Mouse (Mus musculus) liver, embryonic 11.5 days (tissue): Measurements from ENCODE around the gene Wdfy4. TPM values are rescaled to one million over a fixed set of nuclear protein-coding genes. Genes with fewer than 3 reads are reported as not detected.

Experiments used
- ATAC-seq: fragments of 200-750 bp; cut with Nextera tagmentation; replicated peaks from 2 replicates; pipeline ENCODE4 v1.8.0; 2017; ENCODE audit warnings: moderate number of reproducible peaks, mild to moderate bottlenecking, moderate TSS enrichment, moderate library complexity; ENCODE audit not compliant: low FRiP score
- DNase-seq: peaks from one replicate; pipeline ENCODE4 v3.0.0-alpha.2; 2017; ENCODE audit warnings: low spot score
- H3K27ac ChIP-seq: fragments of 300-500 bp; sonication (generic); 2 replicates; pipeline ENCODE4 v1.5.1; 2014; ENCODE audit warnings: mild to moderate bottlenecking, low read depth, low read length, control low read depth
- H3K27me3 ChIP-seq: fragments of 300-500 bp; sonication (generic); replicated peaks from 2 replicates; pipeline ENCODE4 v1.6.1; 2014; ENCODE audit warnings: low read length, mixed read lengths; ENCODE audit not compliant: control insufficient read depth, insufficient read depth
- H3K36me3 ChIP-seq: fragments of 300-500 bp; sonication (generic); 2 replicates; pipeline ENCODE4 v1.6.1; 2014; ENCODE audit warnings: mild to moderate bottlenecking, low read length, moderate library complexity, mixed read lengths; ENCODE audit not compliant: control insufficient read depth, insufficient read depth
- H3K4me1 ChIP-seq: fragments of 300-500 bp; sonication (generic); replicated peaks from 2 replicates; pipeline ENCODE4 v1.6.1; 2014; ENCODE audit warnings: low read length, mixed read lengths; ENCODE audit not compliant: control insufficient read depth, insufficient read depth
- H3K4me2 ChIP-seq: fragments of 300-500 bp; sonication (generic); 2 replicates; pipeline ENCODE4 v1.6.1; 2014; ENCODE audit warnings: mild to moderate bottlenecking, control low read depth, moderate library complexity
- H3K4me3 ChIP-seq: fragments of 300-500 bp; sonication (generic); 2 replicates; pipeline ENCODE4 v1.5.1; 2014; ENCODE audit warnings: low read depth, low read length, control low read depth
- H3K9ac ChIP-seq: fragments of 300-500 bp; sonication (generic); 2 replicates; pipeline ENCODE4 v1.6.1; 2014; ENCODE audit warnings: low read depth, low read length, control low read depth
- H3K9me3 ChIP-seq: fragments of 300-500 bp; sonication (generic); 2 replicates; pipeline ENCODE4 v1.6.1; 2016; ENCODE audit warnings: low read length, inconsistent platforms, mixed read lengths; ENCODE audit not compliant: control insufficient read depth
- WGBS: fragments of 180-500 bp; shearing (Covaris S2); extraction: QIAGEN DNeasy Blood & Tissue Kit; methylation state at CpG from one replicate; pipeline ENCODE4 v1.1.7; 2014; 5-methylcytosine and 5-hydroxymethylcytosine counted together
- polyA plus RNA-seq: library from polyadenylated mRNA; unstranded; fragments of >200 nt; fragmentation: Nextera tagmentation; extraction: Ambion mirVana; gene quantifications from 2 replicates; pipeline ENCODE4 v1.2.1, GENCODE M21; 2014

Gene Wdfy4
- polyA plus RNA-seq, 1 experiment from 2014 or later: 1.9 TPM

DNA sequence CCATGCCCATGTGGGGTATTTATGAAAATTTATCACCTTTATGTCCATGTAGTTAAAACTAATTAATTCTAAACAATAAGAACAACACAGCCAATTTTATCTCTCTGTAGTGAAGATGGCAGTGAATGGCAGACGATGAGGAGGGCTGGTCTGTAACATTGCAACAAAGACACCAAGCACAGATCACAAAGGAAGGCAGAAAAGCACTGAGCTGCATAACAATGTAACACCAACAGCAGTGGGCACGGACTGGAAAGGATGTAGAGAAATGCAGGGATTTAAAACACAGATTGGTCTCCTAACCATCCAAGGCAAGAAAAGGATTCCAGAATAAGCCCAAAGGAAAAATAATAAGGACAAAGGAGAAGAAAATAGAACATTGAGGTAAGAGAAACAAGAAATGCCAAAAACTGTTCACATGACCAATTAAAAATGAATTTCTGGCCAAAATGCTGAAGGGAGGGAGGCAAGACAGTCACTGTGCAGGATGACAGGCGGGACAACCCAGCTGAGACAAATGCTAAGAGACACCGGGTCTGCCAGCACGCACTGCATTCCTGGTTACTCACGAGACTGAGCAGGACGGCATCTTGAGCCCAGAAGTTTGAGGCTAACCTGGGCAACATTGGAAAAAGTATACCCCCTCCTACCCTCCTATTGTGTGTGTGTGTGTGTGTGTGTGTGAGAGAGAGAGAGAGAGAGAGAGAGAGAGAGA lies 54.1 kb downstream of the Wdfy4 start:
- Histone ChIP-seq H3K9ac (no peak overlapping the region), H3K27me3 (no peaks in the 10 kb centered on the region), H3K9me3 (no peaks in the 10 kb centered on the region), H3K36me3 (no peaks in the 10 kb centered on the region), H3K4me3 (no peak overlapping the region), H3K27ac (no peak overlapping the region), H3K4me1 (no peaks in the 10 kb centered on the region), H3K4me2 (no peak overlapping the region)
- ATAC-seq (no peak), DNase-seq (no peak)
- 77% methylated on average over 7 of the region's 7 CpGs for WGBS

DNA sequence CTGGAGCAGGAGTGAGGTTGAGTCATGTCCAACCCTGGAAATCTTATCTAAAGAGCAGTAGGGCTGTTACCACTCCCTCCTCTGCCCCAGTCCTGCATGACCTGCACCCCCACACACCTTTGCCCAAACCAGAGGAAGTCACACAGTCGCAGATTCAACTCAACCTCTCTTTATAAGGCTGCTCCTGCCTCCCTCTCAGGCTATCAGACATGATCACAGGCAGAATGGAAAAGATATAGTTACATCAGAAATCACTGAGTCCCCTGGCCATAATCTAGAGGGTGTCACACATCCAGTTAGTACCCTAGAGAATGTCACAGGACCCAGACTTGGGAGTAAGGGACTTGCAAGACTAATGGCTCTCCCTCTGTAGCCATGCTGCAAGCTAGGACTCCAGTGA lies 68.7 kb downstream of the Wdfy4 start:
- no peaks in the 10 kb centered on the region for H3K9me3 ChIP-seq
- WGBS: 81% methylated on average over 1 of the region's 1 CpGs
- ATAC-seq: no peak
- H3K36me3 ChIP-seq: no peaks in the 10 kb centered on the region
- no peak overlapping the region for H3K27ac ChIP-seq
- H3K4me2 ChIP-seq: no peak overlapping the region
- DNase-seq: no peak
- no peak overlapping the region for H3K9ac ChIP-seq
- no peaks in the 10 kb centered on the region for H3K4me1 ChIP-seq
- H3K27me3 ChIP-seq: no peaks in the 10 kb centered on the region
- H3K4me3 ChIP-seq: no peak overlapping the region

DNA sequence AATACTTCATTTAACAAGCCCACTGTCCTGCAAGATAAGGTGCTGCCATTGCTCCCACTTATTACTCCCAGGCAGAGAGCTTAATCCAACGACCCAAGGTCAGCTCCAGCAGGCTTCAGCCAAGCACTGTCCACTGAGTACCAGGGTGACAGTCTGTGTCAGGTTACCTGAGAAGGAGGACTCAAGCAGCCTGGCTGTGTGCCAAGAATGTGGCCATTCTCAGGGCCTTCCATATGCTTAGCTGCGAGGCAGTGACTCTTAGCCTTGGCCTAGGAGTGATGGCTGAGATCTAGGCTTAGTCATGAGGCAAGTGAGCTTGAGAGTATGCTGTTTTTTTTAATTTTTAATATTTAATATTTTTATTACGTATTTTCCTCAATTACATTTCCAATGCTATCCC lies 80.5 kb downstream of the Wdfy4 start:
- Histone ChIP-seq H3K27ac (no peak overlapping the region), H3K4me3 (no peak overlapping the region), H3K4me2 (no peak overlapping the region), H3K4me1 (no peaks in the 10 kb centered on the region), H3K9me3 (no peaks in the 10 kb centered on the region), H3K27me3 (no peaks in the 10 kb centered on the region), H3K9ac (no peak overlapping the region), H3K36me3 (no peaks in the 10 kb centered on the region)
- no peak for DNase-seq
- ATAC-seq: no peak
- WGBS: 75% methylated on average over 3 of the region's 3 CpGs

DNA sequence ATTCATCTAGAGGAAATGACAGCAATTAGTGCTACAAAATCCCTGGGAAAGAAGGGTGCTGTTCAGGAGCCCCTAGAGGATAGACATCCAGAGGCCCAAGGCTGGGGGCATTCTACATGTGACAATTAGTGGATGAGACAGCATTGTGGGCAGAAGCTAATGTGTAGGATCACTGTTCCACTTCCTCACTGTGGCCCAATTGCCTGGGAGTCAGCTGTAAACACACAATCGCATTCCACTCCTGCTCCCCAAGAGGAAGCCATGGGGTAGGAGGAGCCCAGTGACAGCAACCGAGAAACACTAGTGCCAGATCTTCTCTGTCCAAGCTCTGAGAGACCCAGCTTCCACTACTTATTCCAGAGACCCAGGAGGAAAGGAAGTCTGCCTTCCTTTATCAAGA lies 83.7 kb downstream of the Wdfy4 start:
- H3K4me1 ChIP-seq: no peaks in the 10 kb centered on the region
- no peak overlapping the region for H3K4me2 ChIP-seq
- H3K27me3 ChIP-seq: no peaks in the 10 kb centered on the region
- H3K9ac ChIP-seq: no peak overlapping the region
- whole genome bisulfite sequencing: 40% methylated on average over 2 of the region's 2 CpGs
- no peak overlapping the region for H3K27ac ChIP-seq
- no peak overlapping the region for H3K4me3 ChIP-seq
- H3K9me3 ChIP-seq: no peaks in the 10 kb centered on the region
- no peak for DNase-seq
- no peak for ATAC-seq
- no peaks in the 10 kb centered on the region for H3K36me3 ChIP-seq

DNA sequence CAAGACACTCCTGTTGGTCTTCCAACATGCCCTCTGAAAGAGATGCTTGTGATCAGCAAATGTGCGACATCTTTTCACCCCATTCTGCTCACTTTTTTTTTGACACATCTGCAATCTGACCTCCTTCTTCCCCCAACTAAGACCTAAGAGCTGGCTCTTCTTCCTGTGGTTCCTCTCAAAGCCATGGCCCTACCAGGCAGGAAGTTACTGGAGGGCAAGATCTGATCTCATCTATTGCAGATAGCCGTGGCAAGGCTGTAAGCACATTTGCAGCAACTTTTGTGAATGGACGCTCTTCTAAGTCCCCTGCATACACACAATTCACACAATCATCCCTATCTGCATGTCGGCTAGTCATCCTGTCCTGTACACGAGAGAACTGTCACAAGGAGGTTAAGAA lies 85.4 kb downstream of the Wdfy4 start:
- no peak overlapping the region for H3K27ac ChIP-seq
- DNase-seq (no peak), ATAC-seq (no peak)
- H3K27me3 ChIP-seq: no peaks in the 10 kb centered on the region
- no peak overlapping the region for H3K4me3 ChIP-seq
- no peak overlapping the region for H3K4me2 ChIP-seq
- no peaks in the 10 kb centered on the region for H3K4me1 ChIP-seq
- H3K9ac ChIP-seq: no peak overlapping the region
- no peaks in the 10 kb centered on the region for H3K36me3 ChIP-seq
- H3K9me3 ChIP-seq: no peaks in the 10 kb centered on the region
- 54% methylated on average over 5 of the region's 5 CpGs for WGBS

DNA sequence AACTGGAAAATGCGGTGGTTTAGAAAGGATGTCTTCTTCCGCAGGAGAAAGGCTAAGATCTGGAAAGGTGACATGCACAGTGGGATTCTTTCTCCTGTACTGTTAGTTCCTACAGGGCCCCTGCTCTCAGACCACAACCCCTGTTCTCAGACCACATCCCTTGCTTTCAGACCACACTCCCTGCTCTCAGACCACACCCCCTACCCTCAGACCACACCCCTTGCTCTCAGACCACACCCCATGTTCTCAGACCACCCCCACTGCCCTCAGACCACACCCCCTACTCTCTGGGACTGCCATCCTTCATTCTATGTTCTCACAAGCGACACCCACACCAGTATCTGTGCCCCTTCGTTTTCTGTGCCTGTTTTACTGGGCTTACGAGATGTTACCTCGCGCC lies 86.2 kb downstream of the Wdfy4 start:
- no peak for DNase-seq
- H3K4me3 ChIP-seq: no peak overlapping the region

DNA sequence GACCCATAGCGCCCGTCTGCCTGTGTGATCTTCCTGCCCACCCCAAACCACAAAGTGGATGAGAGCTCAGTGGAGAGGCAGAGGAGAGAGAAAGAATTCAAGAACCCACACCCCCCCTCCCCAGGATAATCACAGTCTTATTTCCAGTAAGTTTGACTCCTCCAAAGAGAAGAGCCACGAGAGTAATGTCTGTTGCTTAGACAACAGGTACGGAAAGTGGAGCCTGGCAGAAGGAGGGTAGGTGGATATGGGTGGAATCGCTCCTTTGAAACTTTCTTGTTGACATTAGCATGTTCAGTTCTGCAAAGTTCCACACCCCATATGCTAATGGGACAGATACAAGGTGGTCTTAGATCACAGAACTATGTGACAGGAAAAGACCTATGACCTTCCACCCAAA lies 88.8 kb downstream of the Wdfy4 start:
- H3K27me3 ChIP-seq: no peaks in the 10 kb centered on the region
- H3K36me3 ChIP-seq: no peaks in the 10 kb centered on the region
- H3K9ac ChIP-seq: no peak overlapping the region
- DNase-seq: no peak
- no peak for ATAC-seq
- no peak overlapping the region for H3K4me3 ChIP-seq
- H3K27ac ChIP-seq: no peak overlapping the region
- no peaks in the 10 kb centered on the region for H3K4me1 ChIP-seq
- H3K9me3 ChIP-seq: no peaks in the 10 kb centered on the region
- 81% methylated on average over 5 of the region's 5 CpGs for WGBS
- H3K4me2 ChIP-seq: no peak overlapping the region

More for the DNA sequence above, 86.2 kb downstream of the Wdfy4 start:
- Histone ChIP-seq H3K4me1 (no peaks in the 10 kb centered on the region), H3K9ac (no peak overlapping the region), H3K27ac (no peak overlapping the region), H3K36me3 (no peaks in the 10 kb centered on the region), H3K9me3 (no peaks in the 10 kb centered on the region), H3K27me3 (no peaks in the 10 kb centered on the region), H3K4me2 (no peak overlapping the region)
- WGBS: 54% methylated on average over 7 of the region's 7 CpGs
- ATAC-seq: no peak

DNA sequence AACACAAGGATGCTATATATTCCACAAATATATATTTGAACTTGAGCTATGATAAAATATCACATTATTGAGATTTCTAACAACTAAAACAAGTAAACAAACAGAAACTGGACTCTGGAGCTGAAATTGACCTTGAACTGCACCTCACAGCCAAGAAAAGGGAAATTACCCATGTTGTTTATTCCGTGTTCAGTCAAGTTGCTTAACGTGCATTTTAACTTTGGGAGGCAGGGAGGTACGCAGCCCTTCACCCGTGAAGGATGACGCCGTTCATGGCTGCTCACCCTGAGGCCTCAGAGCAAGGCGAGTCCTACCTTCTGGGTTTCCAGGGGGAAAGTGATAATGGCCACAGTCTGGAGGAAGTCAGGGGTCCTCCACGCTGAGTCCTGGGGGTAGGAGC lies 102.0 kb downstream of the Wdfy4 start:
- WGBS: 78% methylated on average over 8 of the region's 8 CpGs
- H3K27ac ChIP-seq: no peak overlapping the region

DNA sequence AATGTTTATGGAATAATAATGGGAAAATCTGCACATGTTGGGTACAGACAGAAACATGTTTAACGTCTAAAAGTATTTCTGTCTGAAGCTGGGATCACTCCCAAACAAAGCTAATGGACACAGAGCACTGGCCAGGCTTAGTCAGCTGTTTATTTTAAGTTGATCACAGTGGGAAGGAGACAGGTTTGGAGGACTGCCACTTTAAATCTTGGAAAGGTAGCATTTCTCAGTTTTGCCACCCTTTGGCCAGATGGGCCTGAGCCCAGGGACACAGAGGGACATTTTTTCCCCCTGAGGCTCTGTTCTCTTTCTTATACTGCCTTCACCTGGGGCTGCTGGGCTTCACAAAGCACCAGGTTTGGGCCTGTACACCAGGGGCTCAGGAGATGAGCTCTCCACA lies 103.0 kb downstream of the Wdfy4 start:
- WGBS: 74% methylated on average over 1 of the region's 1 CpGs

More for the DNA sequence above, 102.0 kb downstream of the Wdfy4 start:
- no peaks in the 10 kb centered on the region for H3K27me3 ChIP-seq
- ATAC-seq (no peak), DNase-seq (no peak)
- no peaks in the 10 kb centered on the region for H3K4me1 ChIP-seq
- no peaks in the 10 kb centered on the region for H3K9me3 ChIP-seq
- H3K9ac ChIP-seq: no peak overlapping the region
- no peak overlapping the region for H3K4me3 ChIP-seq
- no peaks in the 10 kb centered on the region for H3K36me3 ChIP-seq
- no peak overlapping the region for H3K4me2 ChIP-seq

More for the DNA sequence above, 103.0 kb downstream of the Wdfy4 start:
- no peaks in the 10 kb centered on the region for H3K9me3 ChIP-seq
- H3K36me3 ChIP-seq: no peaks in the 10 kb centered on the region
- H3K9ac ChIP-seq: no peak overlapping the region
- no peak overlapping the region for H3K27ac ChIP-seq
- no peak for ATAC-seq
- no peaks in the 10 kb centered on the region for H3K27me3 ChIP-seq
- H3K4me2 ChIP-seq: no peak overlapping the region
- no peaks in the 10 kb centered on the region for H3K4me1 ChIP-seq
- DNase-seq: no peak
- no peak overlapping the region for H3K4me3 ChIP-seq
